Mouse (Mus musculus) G1E (cell line): ENCODE data around the gene Unc5b. TPM values are rescaled to one million over a fixed set of nuclear protein-coding genes. Genes with fewer than 3 reads are reported as not detected.

Experiments
- ATAC-seq: 2 replicates; pipeline ENCODE4 v1.8.0; 2016; ENCODE audit warnings: mild to moderate bottlenecking; ENCODE audit not compliant: insufficient number of reproducible peaks, poor library complexity, low FRiP score, severe bottlenecking; ENCODE audit errors: extremely low read depth
- DNase-seq: peaks from one replicate; pipeline ENCODE4 v3.0.0; 2012; ENCODE audit warnings: low spot score
- H3K27me3 ChIP-seq: 2 replicates; pipeline ENCODE4 v1.6.1; 2012; ENCODE audit warnings: mild to moderate bottlenecking, low read length, inconsistent platforms; ENCODE audit not compliant: insufficient read depth
- H3K36me3 ChIP-seq: replicated peaks from 2 replicates; pipeline ENCODE3; 2012; ENCODE audit warnings: mild to moderate bottlenecking, inconsistent platforms
- H3K4me1 ChIP-seq: 2 replicates; pipeline ENCODE4 v1.6.1; 2012; ENCODE audit warnings: low read depth, low read length, inconsistent platforms, mixed read lengths; ENCODE audit not compliant: insufficient read depth
- H3K4me3 ChIP-seq: 2 replicates; pipeline ENCODE4 v1.5.1; 2012; ENCODE audit warnings: low read depth, mild to moderate bottlenecking, inconsistent platforms, low read length, moderate library complexity, mixed read lengths
- H3K9me3 ChIP-seq: replicated peaks from 2 replicates; pipeline ENCODE4 v1.6.1; 2012; ENCODE audit warnings: inconsistent platforms
- CTCF ChIP-seq: IDR thresholded peaks from 2 replicates; pipeline ENCODE4 v1.5.1; 2012; ENCODE audit warnings: low read depth, low read length, inconsistent platforms, mixed read lengths
- GATA1 ChIP-seq: IDR thresholded peaks from 2 replicates; pipeline ENCODE4 v1.6.1; 2012; ENCODE audit warnings: borderline replicate concordance, low read length, inconsistent platforms, mixed read lengths
- GATA2 ChIP-seq: IDR thresholded peaks from 2 replicates; pipeline ENCODE4 v1.6.1; 2012; ENCODE audit warnings: low read depth, low read length, inconsistent platforms, borderline replicate concordance
- POLR2AphosphoS5 ChIP-seq: IDR thresholded peaks from 2 replicates; pipeline ENCODE4 v1.6.1; 2012; ENCODE audit warnings: low read depth, low read length, inconsistent platforms; ENCODE audit not compliant: insufficient replicate concordance
- TAL1 ChIP-seq: conservative IDR thresholded peaks from 2 replicates; pipeline ENCODE4 v1.6.1; 2012; ENCODE audit warnings: low read depth, low read length, inconsistent platforms, mixed read lengths
- polyA plus RNA-seq: library from polyadenylated mRNA; stranded (reverse); fragments of >175 nt; gene quantifications from 2 replicates; pipeline ENCODE4 v1.2.3, GENCODE M21; 2012
- total RNA-seq, 2 experiments: library from RNA; stranded (forward) in 1 of 2; stranded (reverse) in 1 of 2; fragments of 200-1000 nt in 1 of 2; fragments of >200 nt in 1 of 2; fragmentation: Nextera tagmentation in 1 of 2; gene quantifications; 2 replicates each; pipeline ENCODE4 v1.2.3; 2014 to 2017

The Unc5b gene
- total and polyA plus RNA-seq, 3 experiments = under 0.01 TPM; not detected in 2

GRCm38 (mm10) chr10:60838816-60839215 lies 7.4 kb upstream of the Unc5b start:
- Histone ChIP-seq H3K9me3 (peaks cover 21% of the 10 kb centered on the region), H3K4me1 (no peaks in the 10 kb centered on the region), H3K36me3 (no peaks in the 10 kb centered on the region), H3K27me3 (no peaks in the 10 kb centered on the region), H3K4me3 (no peak overlapping the region)
- no peak for TF ChIP-seq CTCF
- TF ChIP-seq POLR2AphosphoS5 = no peak
- TF ChIP-seq GATA1 = no peak
- TF ChIP-seq TAL1 = no peak
- TF ChIP-seq GATA2 = no peak
- ATAC-seq (no peak), DNase-seq (no peak)

- no peak for ATAC-seq
- no peak for DNase-seq
- peaks cover 39% of the 10 kb centered on the region for H3K9me3 ChIP-seq
- no peaks in the 10 kb centered on the region for H3K36me3 ChIP-seq
- no peaks in the 10 kb centered on the region for H3K4me1 ChIP-seq
- H3K27me3 ChIP-seq = no peaks in the 10 kb centered on the region
- TF ChIP-seq CTCF = no peak
- no peak for TF ChIP-seq POLR2AphosphoS5
- no peak for TF ChIP-seq GATA1
- TF ChIP-seq TAL1 = no peak
- no peak for TF ChIP-seq GATA2
- H3K4me3 ChIP-seq = no peak overlapping the region
These were observed 3.6 kb upstream of the Unc5b start for GRCm38 (mm10) chr10:60834949-60835348.

GRCm38 (mm10) chr10:60832664-60833173 lies 1.3 kb upstream of the Unc5b start:
- ATAC-seq (no peak), DNase-seq (no peak)
- TF ChIP-seq POLR2AphosphoS5 = no peak
- TF ChIP-seq GATA2 = no peak
- TF ChIP-seq GATA1 = no peak
- TF ChIP-seq CTCF = no peak
- no peak for TF ChIP-seq TAL1
- Histone ChIP-seq H3K4me3 (no peak overlapping the region), H3K27me3 (no peaks in the 10 kb centered on the region), H3K4me1 (no peaks in the 10 kb centered on the region), H3K9me3 (peaks cover 57% of the 10 kb centered on the region), H3K36me3 (no peaks in the 10 kb centered on the region)

- TF ChIP-seq GATA2 = no peak
- no peak for TF ChIP-seq POLR2AphosphoS5
- no peak for TF ChIP-seq GATA1
- TF ChIP-seq CTCF = no peak
- TF ChIP-seq TAL1 = no peak
- no peaks in the 10 kb centered on the region for H3K36me3 ChIP-seq
- no peak overlapping the region; the same call in 1 of the 2 replicates for H3K4me3 ChIP-seq
- no peak for DNase-seq
- no peaks in the 10 kb centered on the region for H3K27me3 ChIP-seq
- no peak for ATAC-seq
- H3K9me3 ChIP-seq = peaks cover 67% of the 10 kb centered on the region
- H3K4me1 ChIP-seq = no peaks in the 10 kb centered on the region
These were observed 628 bp downstream of the Unc5b start for GRCm38 (mm10) chr10:60830556-60831350.

GRCm38 (mm10) chr10:60830000-60830399 lies 1.4 kb downstream of the Unc5b start:
- no peaks in the 10 kb centered on the region for H3K4me1 ChIP-seq
- ATAC-seq (no peak), DNase-seq (no peak)
- TF ChIP-seq CTCF = no peak
- TF ChIP-seq TAL1 = no peak
- TF ChIP-seq GATA2 = no peak
- TF ChIP-seq GATA1 = no peak
- TF ChIP-seq POLR2AphosphoS5 = no peak
- H3K9me3 ChIP-seq = peaks cover 73% of the 10 kb centered on the region
- no peak overlapping the region for H3K4me3 ChIP-seq
- H3K27me3 ChIP-seq = no peaks in the 10 kb centered on the region
- H3K36me3 ChIP-seq = no peaks in the 10 kb centered on the region

- DNase-seq = no peak
- Histone ChIP-seq H3K4me1 (no peaks in the 10 kb centered on the region), H3K36me3 (no peaks in the 10 kb centered on the region), H3K9me3 (peaks cover 74% of the 10 kb centered on the region), H3K4me3 (no peak overlapping the region), H3K27me3 (no peaks in the 10 kb centered on the region)
- TF ChIP-seq GATA1 = no peak
- TF ChIP-seq GATA2 = no peak
- TF ChIP-seq CTCF = no peak
- no peak for TF ChIP-seq TAL1
- ATAC-seq = no peak
These were observed 2.3 kb downstream of the Unc5b start for GRCm38 (mm10) chr10:60829071-60829470.
